Mouse (Mus musculus) mature B cell (primary cell): ENCODE results near the gene Rab5c.

ENCODE experiments used
- in situ Hi-C: fragments of 300-500 bp; cut with MboI; formaldehyde crosslinking; loops from 2 replicates; pipeline ENCODE4 v1.14.3; 2019

Rab5c gene

DNA sequence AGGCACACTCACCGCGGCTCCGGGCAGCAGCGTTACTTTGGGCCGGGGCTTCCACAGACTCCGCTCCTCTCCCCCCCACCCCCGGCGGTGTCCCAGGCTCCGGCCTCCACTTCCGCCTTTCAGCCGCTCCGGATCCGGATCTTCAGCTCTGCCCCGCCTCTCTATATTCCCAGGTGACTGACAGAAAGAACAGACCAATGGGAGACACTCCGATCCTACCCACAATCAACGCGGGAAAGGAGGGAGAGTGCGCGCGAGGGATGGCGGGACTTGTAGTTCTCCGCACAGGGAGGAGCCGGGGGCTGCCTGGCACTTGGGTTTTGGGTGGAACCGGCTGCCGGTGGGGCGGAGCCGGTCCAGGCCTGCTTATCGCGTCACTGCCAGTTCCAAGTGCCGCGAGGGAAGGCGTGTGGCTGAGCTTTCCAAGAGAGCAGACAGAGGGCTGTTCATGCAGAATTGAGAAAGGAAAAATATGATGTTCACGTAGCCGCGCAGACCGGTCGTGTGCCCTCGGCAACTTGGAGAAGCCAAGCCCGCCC lies at the start of gene Rab5c:
Gene Rab5c (minus strand): TSS at position 150 of the 539 bp plus-strand sequence.
- in situ Hi-C loops, result no loop called here

DNA sequence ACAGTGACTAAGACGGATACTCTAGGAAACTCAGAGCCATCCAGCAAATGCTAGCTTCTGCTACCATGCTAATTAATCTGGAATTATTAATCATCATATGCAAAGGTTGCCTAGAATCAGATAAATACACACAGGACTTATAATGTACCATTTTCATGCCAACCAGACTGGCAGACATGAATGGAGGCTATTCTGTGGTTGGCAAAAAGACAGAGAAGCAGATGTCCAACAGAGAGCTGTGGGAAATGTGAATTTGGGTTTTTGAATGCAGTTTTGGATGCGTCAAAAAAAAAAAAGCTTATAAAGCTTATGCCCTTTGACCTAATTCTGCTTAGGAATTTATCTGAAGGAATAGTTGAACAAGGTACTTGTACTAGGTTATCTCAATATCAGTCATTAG lies 47.8 kb upstream of the Rab5c start:
- in situ Hi-C loops, result no loop called here

DNA sequence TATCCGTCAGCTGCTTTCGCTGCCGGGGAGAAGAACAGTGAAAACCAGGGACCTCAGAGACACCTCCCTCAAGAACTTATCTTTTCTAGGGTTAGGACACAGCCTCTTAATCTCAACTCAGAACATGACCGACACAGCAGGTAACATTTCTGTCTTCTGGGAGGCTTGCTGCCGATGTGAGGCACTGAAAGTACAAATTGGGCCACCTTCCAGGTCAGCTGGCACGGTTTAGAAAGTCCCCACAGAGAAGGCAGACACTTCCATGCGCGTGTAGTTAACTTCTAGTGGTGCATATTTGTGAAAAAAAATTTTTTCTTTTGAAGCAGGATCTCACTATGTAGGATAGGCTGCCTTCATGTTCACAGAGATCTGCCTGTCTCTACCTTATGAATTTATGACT lies 46.3 kb upstream of the Rab5c start:
- in situ Hi-C loops, result no loop called here

DNA sequence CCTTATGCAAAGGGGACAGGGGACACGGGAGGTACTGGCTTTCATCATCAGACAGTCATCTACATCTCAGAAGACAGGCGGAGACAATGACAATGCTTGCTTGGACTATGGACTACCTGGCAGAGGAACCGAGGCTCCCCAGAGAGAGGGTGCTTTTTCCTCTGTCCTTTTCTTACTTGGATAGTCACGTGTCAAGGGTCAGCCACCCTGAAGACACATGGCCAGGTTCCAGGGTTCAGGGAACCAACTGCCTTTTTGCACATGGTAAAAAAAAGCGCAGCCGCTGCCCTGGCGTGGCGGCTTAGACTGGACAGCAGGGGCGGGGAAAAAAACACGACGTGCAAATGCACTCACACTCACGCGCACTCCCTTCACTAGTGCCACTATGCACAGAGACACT lies 44.6 kb upstream of the Rab5c start:
- in situ Hi-C loops, result no loop called here

DNA sequence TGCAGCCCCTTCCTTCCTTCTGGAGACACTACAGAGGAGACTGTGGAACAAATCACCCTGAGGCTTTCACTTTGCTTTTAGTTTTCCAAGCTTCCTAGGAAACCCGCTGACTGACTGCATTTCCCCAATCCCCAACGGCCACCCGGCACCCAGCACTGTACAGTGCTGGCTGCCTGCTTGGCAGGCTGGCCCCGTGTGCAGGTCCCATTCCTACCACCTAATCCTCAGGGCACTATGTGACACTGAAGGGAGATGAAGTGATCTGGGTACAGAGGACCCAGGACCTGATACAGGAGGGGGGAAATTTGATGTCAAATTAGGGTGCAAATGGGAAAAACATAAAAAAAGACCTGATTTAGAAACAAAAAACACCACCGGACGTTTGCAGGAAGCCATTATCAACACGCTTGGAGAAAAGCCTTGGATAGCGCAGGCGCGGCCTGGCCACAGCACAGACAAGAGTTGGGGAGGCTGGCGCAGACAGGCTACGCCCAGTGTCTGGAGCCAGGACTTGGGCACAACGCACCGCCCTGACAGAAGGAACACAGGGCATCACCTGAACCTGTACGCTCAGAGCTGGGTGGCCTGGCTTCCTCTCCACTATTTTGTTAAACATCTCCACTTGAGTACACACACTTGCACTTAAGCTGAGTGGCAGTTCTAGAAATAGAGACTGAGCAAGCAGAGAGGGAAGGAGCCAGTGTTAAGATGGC lies 43.9 kb upstream of the Rab5c start:
- in situ Hi-C loops, result no loop called here

DNA sequence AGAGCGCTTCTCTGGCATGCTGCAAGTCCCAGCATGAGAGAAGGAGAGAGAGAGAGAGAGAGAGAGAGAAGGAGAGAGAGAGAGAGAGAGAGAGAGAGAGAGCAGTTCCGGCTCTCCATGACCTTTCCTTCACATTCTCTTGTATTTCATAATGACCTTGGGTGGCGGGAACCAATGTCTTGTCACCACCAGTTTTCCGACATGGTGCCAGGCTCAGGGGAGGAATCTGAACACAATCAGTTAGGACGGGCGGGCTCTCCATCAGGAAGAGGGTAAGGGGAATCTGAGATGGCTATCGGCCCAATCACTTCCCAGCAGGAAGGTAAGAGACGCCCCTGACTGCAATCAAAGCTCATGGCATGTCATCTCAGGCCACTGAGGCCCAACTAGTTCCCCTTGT lies 42.2 kb upstream of the Rab5c start:
- in situ Hi-C loops, result no loop called here

DNA sequence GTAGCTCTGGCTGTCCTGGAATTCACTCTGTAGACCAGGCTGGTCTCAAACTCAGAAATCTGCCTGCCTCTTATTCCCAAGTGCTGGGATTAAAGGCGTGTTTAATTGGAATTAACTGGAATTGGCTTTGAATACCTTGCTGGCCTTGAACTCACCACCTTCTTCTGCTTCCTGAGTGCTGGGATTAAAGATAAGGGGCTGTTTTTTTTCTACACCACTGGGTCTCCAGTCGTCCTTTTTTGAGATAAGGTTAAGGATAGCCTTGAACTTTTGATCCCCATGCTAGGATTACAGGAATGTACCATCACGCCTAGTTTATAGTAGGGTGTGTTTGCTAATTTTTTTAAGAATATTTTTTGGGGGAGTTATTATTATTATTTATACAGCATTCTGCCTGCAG lies 40.1 kb upstream of the Rab5c start:
- in situ Hi-C loops, result no loop called here

DNA sequence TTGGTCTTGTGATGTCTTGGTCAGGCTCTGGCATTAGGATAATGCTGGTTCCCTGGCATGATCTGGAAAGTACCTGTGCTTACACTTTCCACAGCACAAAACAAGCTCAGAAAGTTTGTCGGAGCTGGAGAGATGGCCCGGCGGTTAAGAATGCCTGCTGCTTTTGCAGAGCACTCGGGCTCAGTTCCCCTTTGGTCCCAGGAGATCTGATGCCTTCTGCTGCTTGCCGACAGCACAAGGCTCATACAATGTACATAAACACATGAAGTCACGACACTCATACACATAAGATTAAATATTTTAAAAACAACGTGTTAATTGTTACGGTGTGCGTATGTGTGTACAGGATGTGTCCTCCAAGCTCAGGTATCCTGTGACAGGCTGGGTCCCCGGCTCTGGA lies 37.9 kb upstream of the Rab5c start:
- in situ Hi-C loops, result no loop called here

DNA sequence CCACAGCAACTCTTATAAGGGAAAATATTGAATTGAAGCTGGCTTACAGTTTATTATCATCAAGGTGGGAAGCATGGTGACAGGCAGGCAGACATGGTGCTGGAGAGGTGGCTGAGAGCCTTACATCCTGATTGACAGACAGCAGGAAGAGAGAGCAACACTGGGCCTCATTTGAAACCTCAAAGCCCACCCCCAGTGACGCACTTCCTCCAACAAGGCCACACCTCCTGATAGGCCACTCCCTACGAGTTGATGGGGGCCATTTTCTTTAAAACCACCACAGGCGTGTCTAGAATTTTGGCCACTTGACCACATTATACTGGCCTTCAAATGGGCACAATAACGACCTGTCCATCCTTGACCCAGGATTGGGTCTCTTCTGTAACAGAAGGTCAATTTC lies 36.2 kb upstream of the Rab5c start:
- in situ Hi-C loops, result no loop called here

DNA sequence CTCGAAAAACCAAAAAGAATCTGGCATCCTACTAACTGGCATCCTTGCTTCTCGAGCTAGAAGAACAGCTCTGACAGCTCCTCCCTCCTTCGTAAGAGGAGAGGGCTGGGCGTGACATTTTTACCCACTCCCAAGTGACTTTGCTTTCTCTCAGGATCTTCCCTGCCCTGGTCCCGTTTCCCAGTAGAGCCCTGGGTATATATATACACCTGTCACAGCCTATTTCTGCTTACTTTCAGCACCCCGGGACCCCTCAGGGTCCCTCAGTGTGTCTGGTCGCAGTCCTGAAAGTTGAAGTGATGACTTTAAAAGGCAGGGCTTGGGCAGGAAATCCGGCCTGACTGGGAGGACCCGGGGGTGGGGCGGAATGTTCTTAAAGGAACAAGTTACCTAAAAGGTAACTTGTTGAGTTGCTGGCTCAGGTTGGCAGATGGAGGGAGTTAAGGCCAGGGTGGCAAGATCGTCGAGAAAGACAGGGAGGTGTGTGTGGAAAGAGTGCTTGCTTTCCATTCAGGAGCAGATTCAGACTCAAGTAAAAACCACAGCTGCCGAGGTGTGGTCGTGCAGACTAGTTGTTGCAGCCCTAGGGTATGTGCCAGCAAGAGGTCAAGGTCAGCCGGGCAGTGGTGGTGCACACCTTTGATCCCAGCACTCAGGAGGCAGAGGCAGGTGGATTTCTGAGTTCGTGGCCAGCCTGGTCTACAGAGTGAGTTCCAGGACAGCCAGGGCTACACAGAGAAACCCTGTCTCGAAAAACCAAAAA lies 32.8 kb upstream of the Rab5c start, which contains the start of gene Ghdc:
Gene Ghdc (minus strand): TSS at position 312 of the 763 bp plus-strand sequence.
- in situ Hi-C loops, result no loop called here

DNA sequence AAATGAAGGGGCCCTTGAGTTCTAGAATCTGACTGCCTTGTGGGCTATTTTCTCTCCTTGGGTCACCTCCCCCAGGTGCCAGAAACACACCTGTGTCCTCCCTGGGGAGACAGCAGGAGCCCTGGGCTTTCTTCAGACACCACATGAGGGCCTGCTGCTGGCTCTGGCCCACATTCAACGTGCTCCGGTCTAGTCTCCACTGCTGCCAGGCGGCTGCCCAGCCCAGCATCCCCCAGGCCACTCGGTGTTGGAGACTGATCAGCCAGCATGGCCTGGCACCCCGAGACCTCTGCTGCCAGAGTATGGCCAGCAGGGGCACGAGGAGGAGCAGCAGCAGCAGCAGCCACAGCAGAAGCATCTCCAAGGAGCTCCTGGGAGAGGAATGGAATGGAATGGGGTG lies 32.0 kb upstream of the Rab5c start:
- in situ Hi-C loops, result no loop called here

DNA sequence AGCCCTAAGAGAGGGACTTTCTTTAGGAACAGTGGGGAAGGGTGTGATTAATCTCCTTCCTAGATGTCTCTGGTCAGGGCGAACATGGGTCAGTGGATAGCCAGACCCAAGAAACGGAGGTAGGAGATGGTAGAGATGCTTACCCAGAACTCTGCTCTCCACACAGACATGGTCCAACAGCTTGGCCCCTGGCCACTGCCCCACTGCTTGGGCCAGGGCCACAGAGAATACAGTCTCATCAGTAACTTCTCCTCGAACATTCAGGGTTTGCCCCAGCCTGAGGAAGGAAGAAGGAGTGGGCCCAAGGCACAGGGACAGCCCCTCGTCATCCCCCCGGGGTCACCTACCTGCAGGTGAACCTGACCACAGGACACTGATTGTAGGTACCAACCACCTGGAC lies 29.9 kb upstream of the Rab5c start:
- in situ Hi-C loops, result no loop called here

DNA sequence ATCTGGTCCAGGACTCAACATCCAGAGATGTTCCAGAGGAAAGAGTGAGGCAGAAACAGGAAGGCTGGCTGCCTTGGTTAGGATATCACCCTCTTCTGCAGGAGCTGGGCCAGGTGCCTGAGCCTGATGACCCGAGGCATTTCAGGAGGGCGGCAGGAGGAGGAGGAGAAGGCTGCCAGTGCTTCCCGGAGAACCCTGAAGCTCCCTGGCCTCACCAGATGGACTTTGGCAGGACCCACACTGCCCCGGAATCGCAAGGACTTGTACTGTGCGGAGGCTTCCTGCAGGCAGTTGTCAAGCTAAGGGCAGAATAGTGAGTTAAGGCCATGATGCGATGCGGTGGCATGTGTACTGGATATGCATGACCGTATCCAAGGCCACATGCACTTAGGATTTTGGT lies 28.7 kb upstream of the Rab5c start:
- in situ Hi-C loops, result no loop called here

DNA sequence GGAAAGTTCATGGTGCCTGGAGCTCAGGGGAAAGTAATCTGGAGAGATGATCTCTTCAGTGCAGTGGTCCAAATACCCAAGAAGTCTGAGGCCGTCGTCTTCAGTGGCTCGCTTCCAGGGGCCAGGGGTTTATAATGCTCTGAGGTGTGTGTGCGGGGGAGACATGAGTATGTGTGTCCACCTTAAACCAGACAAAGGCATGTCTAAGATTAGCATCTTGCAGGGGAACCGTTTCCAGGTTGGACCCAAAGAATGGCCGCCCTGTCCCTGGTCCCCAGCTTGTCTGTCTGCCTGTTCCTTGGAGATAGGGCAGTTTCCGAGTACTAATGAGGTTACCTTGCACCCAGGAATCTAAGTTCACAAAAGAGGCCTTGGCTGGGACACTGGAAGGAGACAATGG lies 24.8 kb upstream of the Rab5c start, which contains the start of gene Hcrt:
Gene Hcrt (minus strand): TSS at position 101 of the 400 bp plus-strand sequence.
- in situ Hi-C loops, result no loop called here

DNA sequence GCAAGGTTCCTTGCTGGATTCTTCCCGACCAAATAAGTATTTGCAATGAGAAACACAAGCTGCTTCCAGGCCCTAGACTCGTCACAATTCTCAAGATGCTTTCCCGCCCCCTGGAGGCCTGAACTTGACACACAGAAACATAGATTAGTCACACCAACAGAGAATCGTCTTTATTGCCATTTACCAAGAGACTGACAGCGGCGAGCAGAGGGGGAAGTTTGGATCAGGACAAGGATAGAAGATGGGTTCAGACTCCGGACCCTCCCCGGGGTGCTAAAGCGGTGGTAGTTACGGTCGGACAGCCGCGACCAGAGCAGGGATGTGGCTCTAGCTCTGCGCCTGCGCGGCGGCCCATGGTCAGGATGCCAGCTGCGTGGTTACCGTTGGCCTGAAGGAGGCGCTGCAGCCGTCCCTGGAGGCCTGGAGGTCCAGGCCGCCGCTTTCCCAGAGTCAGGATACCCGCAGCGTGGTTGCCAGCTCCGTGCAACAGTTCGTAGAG lies 23.6 kb upstream of the Rab5c start:
- in situ Hi-C loops, result no loop called here

DNA sequence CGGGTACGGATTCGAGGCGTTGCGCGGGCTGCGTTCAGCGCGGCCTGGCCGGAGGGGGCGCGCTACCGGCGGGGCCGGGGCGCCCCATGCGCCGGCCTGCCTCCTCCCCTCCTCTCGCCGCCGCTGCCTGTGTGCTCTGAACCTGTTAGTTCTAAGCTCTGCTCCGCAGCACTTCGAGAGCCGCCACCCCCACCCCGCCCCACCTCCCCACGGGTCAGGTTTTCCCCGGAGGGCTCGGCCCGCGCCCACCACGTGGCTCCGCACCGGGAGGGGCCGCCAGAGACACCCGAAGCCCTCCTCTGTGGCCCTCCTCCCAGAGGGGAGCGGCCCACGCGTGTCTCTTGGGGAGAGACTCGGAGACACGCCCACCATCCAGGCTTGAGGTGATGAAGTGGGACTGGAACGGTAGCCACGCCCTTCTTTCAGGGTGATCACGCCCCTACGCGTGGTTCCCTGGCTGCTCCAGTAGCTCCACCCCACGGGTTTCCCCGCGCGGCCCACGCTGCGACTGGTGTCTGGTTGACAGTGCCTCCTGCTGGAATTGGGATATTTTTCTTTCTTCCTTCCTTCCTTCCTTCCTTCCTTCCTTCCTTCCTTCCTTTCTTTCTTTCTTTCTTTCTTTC lies 21.7 kb upstream of the Rab5c start, which contains the start of gene Kcnh4:
Gene Kcnh4 (minus strand): TSS at position 332 of the 623 bp plus-strand sequence.
- in situ Hi-C loops, result no loop called here

DNA sequence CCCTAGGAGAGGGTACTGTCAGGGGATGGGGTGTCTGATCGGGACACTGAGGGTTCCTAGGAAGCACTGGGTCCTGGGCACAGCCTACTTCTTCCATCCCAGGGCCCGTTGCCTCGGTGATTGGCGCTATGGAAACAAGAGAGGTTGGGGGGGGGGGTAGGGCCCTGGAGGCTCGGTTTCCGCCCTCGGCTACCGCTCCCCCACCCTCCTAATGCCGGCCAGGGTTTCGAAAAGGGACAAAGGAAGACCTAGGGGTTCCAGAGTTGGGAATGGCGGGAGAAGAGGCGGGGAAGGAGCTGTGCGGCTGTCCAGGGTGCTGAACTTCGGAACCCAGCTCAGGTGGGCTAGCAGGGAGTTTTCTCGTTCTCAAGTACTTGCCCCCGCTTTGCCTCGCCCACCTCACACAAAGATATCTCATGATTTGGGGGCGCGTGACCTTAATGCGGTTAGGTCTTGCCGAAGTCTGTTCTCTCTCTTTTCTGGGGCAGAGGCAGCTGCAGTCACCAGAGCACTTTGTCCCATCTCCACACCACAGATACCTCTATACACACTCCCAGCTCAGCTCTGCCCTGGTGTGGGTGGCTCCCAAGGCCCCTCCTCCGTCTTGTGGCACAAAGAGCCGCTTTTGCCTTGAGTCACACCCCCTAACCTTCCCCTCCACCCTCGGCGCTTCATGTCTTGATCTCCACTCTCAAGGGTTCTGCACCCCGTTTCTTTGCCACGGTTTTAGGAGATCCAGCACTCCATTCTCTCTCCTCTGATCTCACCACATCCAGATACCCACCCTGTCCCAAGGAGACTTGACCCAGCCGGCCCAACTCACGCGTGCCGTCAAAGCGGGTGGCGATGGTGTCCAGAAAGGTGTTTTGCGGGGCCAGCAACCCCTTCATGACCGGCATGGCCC lies 20.9 kb upstream of the Rab5c start:
- in situ Hi-C loops, result no loop called here

DNA sequence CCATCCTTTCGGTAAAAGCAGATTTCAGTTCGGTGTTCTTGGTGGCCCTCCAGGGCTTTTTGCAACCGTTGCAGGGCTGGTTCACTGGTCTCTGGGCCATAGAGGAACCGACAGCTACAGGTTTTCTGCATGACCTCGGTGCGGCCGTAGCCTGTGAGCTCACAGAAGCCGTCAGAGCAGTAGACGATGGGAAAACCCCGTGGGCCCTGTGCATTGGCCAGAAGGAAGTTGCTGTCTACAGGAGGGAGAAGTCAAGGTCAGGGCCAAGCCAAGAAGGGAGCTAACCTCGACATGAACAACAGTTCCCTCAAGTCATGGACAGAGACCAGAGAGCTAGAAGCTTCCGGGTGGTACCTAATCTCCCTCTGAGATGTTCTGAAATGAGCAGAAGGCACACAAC lies 19.6 kb upstream of the Rab5c start:
- in situ Hi-C loops, result no loop called here

DNA sequence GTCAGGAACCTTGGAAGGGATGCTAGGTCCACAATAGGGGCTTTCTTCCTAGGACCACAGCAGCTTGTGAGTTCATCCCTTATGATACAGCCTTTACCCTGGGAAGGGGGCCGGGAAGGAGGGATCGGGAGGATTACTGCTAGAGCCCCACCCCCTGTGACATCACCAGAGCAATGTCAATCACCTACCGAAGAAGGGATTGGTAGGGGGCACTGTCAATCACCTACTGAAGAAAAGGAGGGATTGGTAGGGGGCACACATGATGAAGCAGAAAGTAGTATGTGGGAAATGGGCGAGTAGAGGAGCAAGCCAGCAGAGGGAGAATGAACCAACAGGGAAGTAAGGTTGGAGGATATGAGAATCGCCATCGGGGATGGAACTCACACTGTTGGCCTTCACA lies 18.5 kb upstream of the Rab5c start:
- in situ Hi-C loops, result no loop called here

DNA sequence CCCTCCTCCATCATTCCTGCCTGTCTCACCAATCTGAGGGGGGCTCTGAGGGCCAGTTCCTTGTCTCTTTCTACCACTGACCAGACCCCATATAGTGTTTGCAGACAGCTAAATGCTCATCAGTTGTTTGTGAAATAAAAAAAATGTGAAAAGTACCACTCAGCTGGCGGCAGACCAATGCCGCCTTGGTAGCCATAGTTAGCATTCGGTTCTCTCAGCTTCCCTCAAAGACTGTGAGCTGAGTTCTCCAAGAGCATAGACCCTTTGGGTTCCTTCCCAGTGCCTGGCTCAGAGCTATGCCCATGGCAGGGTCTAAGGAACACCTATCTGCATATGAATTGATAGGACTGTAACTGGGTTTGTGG lies 16.7 kb upstream of the Rab5c start:
- in situ Hi-C loops, result no loop called here

DNA sequence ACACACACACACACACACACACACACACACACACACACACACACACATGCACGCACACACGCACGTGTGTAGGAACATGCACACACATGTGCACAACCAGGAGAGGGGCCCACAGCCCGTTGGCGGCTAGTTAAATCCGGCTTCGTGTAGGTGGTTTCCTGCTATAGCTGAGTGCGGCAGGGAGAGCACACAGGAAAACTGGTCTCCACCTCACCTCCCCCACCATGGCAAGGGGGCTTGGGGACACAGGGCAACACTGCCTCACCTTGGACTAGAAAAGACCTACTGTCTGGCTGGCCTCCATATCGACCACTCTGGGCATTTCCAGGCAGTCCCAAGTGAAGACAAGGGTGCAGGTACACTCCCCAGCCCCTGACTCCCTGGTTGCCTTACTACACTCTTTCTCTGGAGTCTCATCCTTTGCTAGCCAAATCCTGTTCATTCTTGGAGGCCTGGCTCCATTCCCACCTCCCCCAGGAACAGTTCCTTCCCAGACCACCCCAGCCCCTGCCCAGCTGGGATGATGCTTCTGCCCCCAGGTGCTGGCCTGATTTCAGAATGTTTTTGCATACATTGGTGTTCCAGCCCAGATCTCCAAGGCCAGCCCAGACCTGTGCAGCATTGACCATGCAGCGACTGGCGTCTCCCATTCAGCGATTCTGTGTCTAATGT lies 16.1 kb upstream of the Rab5c start:
- in situ Hi-C loops, result no loop called here
